Mouse (Mus musculus): ENCODE measurements at regions not wholly inside any gene's neighbourhood (a gene's known extent, or its start where the extent isn't known, plus 50 kb on each side); places are given as distances from the start of the nearest gene placed in this dataset.

- ATAC-seq (replicated peaks; ENCODE audit: insufficient number of reproducible peaks, low FRiP score, low TSS enrichment, poor library complexity, severe bottlenecking), result no peak
These were observed 237.8 kb upstream of the Prok2 start for GRCm38 (mm10) chr6:99964007-99964406.

GRCm38 (mm10) chr6:99959371-99959770 lies 233.2 kb upstream of the Prok2 start:
- ATAC-seq (replicated peaks; ENCODE audit: insufficient number of reproducible peaks, low FRiP score, low TSS enrichment, poor library complexity, severe bottlenecking), result no peak

- ATAC-seq (replicated peaks; ENCODE audit: insufficient number of reproducible peaks, low FRiP score, low TSS enrichment, poor library complexity, severe bottlenecking), result no peak
These were observed 228.9 kb upstream of the Prok2 start for GRCm38 (mm10) chr6:99954832-99955830.

GRCm38 (mm10) chr6:99953980-99954776 lies 228.0 kb upstream of the Prok2 start:
- no peak for ATAC-seq (replicated peaks; ENCODE audit: insufficient number of reproducible peaks, low FRiP score, low TSS enrichment, poor library complexity, severe bottlenecking)

GRCm38 (mm10) chr6:99950811-99951210 lies 224.6 kb upstream of the Prok2 start:
- no peak for ATAC-seq (replicated peaks; ENCODE audit: insufficient number of reproducible peaks, low FRiP score, low TSS enrichment, poor library complexity, severe bottlenecking)

GRCm38 (mm10) chr6:99946917-99947316 lies 220.7 kb upstream of the Prok2 start:
- no peak for ATAC-seq (replicated peaks; ENCODE audit: insufficient number of reproducible peaks, low FRiP score, low TSS enrichment, poor library complexity, severe bottlenecking)

GRCm38 (mm10) chr6:99946481-99946880 lies 220.3 kb upstream of the Prok2 start:
- no peak for ATAC-seq (replicated peaks; ENCODE audit: insufficient number of reproducible peaks, low FRiP score, low TSS enrichment, poor library complexity, severe bottlenecking)

- ATAC-seq (replicated peaks; ENCODE audit: insufficient number of reproducible peaks, low FRiP score, low TSS enrichment, poor library complexity, severe bottlenecking), result no peak
These were observed 219.5 kb upstream of the Prok2 start for GRCm38 (mm10) chr6:99945691-99946090.

GRCm38 (mm10) chr6:99942958-99943357 lies 216.8 kb upstream of the Prok2 start:
- ATAC-seq (replicated peaks; ENCODE audit: insufficient number of reproducible peaks, low FRiP score, low TSS enrichment, poor library complexity, severe bottlenecking), result no peak

GRCm38 (mm10) chr6:99940118-99940517 lies 213.9 kb upstream of the Prok2 start:
- ATAC-seq (replicated peaks; ENCODE audit: insufficient number of reproducible peaks, low FRiP score, low TSS enrichment, poor library complexity, severe bottlenecking), result no peak

GRCm38 (mm10) chr6:99939382-99939781 lies 213.2 kb upstream of the Prok2 start:
- no peak for ATAC-seq (replicated peaks; ENCODE audit: insufficient number of reproducible peaks, low FRiP score, low TSS enrichment, poor library complexity, severe bottlenecking)

- no peak for ATAC-seq (replicated peaks; ENCODE audit: insufficient number of reproducible peaks, low FRiP score, low TSS enrichment, poor library complexity, severe bottlenecking)
These were observed 212.8 kb upstream of the Prok2 start for GRCm38 (mm10) chr6:99938949-99939348.

GRCm38 (mm10) chr6:99936716-99937115 lies 210.5 kb upstream of the Prok2 start:
- ATAC-seq (replicated peaks; ENCODE audit: insufficient number of reproducible peaks, low FRiP score, low TSS enrichment, poor library complexity, severe bottlenecking), result no peak

GRCm38 (mm10) chr6:99935373-99935772 lies 209.2 kb upstream of the Prok2 start:
- no peak for ATAC-seq (replicated peaks; ENCODE audit: insufficient number of reproducible peaks, low FRiP score, low TSS enrichment, poor library complexity, severe bottlenecking)

- ATAC-seq (replicated peaks; ENCODE audit: insufficient number of reproducible peaks, low FRiP score, low TSS enrichment, poor library complexity, severe bottlenecking), result no peak
These were observed 208.2 kb upstream of the Prok2 start for GRCm38 (mm10) chr6:99934394-99934793.

GRCm38 (mm10) chr6:99933404-99933803 lies 207.2 kb upstream of the Prok2 start:
- ATAC-seq (replicated peaks; ENCODE audit: insufficient number of reproducible peaks, low FRiP score, low TSS enrichment, poor library complexity, severe bottlenecking), result no peak

GRCm38 (mm10) chr6:99932923-99933322 lies 206.7 kb upstream of the Prok2 start:
- ATAC-seq (replicated peaks; ENCODE audit: insufficient number of reproducible peaks, low FRiP score, low TSS enrichment, poor library complexity, severe bottlenecking), result no peak

- ATAC-seq (replicated peaks; ENCODE audit: insufficient number of reproducible peaks, low FRiP score, low TSS enrichment, poor library complexity, severe bottlenecking), result no peak
These were observed 206.2 kb upstream of the Prok2 start for GRCm38 (mm10) chr6:99932405-99932804.

GRCm38 (mm10) chr6:99931588-99931987 lies 205.4 kb upstream of the Prok2 start:
- ATAC-seq (replicated peaks; ENCODE audit: insufficient number of reproducible peaks, low FRiP score, low TSS enrichment, poor library complexity, severe bottlenecking), result no peak

- no peak for ATAC-seq (replicated peaks; ENCODE audit: insufficient number of reproducible peaks, low FRiP score, low TSS enrichment, poor library complexity, severe bottlenecking)
These were observed 204.1 kb upstream of the Prok2 start for GRCm38 (mm10) chr6:99930316-99930715.

Data from monocyte, adult 5-6 weeks (primary cell).